Mouse (Mus musculus) stomach, embryonic 15.5 days (tissue): ENCODE results near the gene Spred3. TPM values are rescaled to one million over a fixed set of nuclear protein-coding genes. Genes with fewer than 3 reads are reported as not detected.

Experiments
- ATAC-seq: fragments of 200-750 bp; cut with Nextera tagmentation; 2 replicates; pipeline ENCODE4 v1.8.0; 2017; ENCODE audit warnings: low read depth, moderate number of reproducible peaks, moderate TSS enrichment; ENCODE audit not compliant: insufficient read depth, low FRiP score
- H3K27ac ChIP-seq: fragments of 300-500 bp; sonication (generic); 2 replicates; pipeline ENCODE4 v1.5.1; 2015; ENCODE audit warnings: mild to moderate bottlenecking, inconsistent platforms
- H3K27me3 ChIP-seq: fragments of 300-500 bp; sonication (generic); replicated peaks from 2 replicates; pipeline ENCODE4 v1.6.1; 2015; ENCODE audit warnings: inconsistent platforms
- H3K36me3 ChIP-seq: fragments of 300-500 bp; sonication (generic); 2 replicates; pipeline ENCODE4 v1.6.1; 2015; ENCODE audit warnings: inconsistent platforms
- H3K4me1 ChIP-seq: fragments of 300-500 bp; sonication (generic); 2 replicates; pipeline ENCODE4 v1.6.1; 2015; ENCODE audit warnings: inconsistent platforms
- H3K4me2 ChIP-seq: fragments of 300-500 bp; sonication (generic); 2 replicates; pipeline ENCODE4 v1.6.1; 2015; ENCODE audit warnings: mild to moderate bottlenecking, inconsistent platforms
- H3K4me3 ChIP-seq: fragments of 300-500 bp; sonication (generic); replicated peaks from 2 replicates; pipeline ENCODE4 v1.5.1; 2015; ENCODE audit warnings: inconsistent platforms
- H3K9ac ChIP-seq: fragments of 300-500 bp; sonication (generic); 2 replicates; pipeline ENCODE4 v1.6.1; 2015; ENCODE audit warnings: inconsistent platforms
- H3K9me3 ChIP-seq: fragments of 300-500 bp; sonication (generic); 2 replicates; pipeline ENCODE4 v1.6.1; 2016; ENCODE audit warnings: inconsistent platforms
- WGBS: fragments of 180-500 bp; shearing (Covaris S2); methylation state at CpG from one replicate; pipeline ENCODE4 v1.1.7; 2015; 5-methylcytosine and 5-hydroxymethylcytosine counted together
- polyA plus RNA-seq: library from polyadenylated mRNA; unstranded; fragments of >200 nt; fragmentation: Nextera tagmentation; extraction: Ambion mirVana; gene quantifications from 2 replicates; pipeline ENCODE4 v1.2.1, GENCODE M21; 2015

The Spred3 gene
- polyA plus RNA-seq, 1 experiment from 2014 or later, result 1.9 TPM

GRCm38 (mm10) chr7:29167656-29168055 lies 2.6 kb downstream of the Spred3 start:
- peaks cover 24% of the 10 kb centered on the region for H3K4me1 ChIP-seq
- no peak overlapping the region for H3K4me2 ChIP-seq
- no peak overlapping the region for H3K9ac ChIP-seq
- H3K4me3 ChIP-seq, result no peak overlapping the region
- no peaks in the 10 kb centered on the region for H3K9me3 ChIP-seq
- 27% methylated on average over 18 of the region's 19 CpGs for WGBS
- ATAC-seq, result no peak
- H3K27ac ChIP-seq, result no peak overlapping the region
- H3K36me3 ChIP-seq, result 0 out of 2 replicates have a peak, but pooled peaks cover under 1% of the 10 kb centered on the region
- H3K27me3 ChIP-seq, result peaks cover 24% of the 10 kb centered on the region

- 21% methylated on average over 9 of the region's 9 CpGs for WGBS
- Histone ChIP-seq H3K27me3 (0 out of 2 replicates have a peak, but pooled peaks cover 11% of the 10 kb centered on the region), H3K4me3 (no peak overlapping the region), H3K4me2 (peak overlapping the region; percentile 9; the same call in 1 of the 2 replicates), H3K9me3 (no peaks in the 10 kb centered on the region), H3K36me3 (no peaks in the 10 kb centered on the region), H3K4me1 (0 out of 2 replicates have a peak, but pooled peaks cover 3% of the 10 kb centered on the region), H3K27ac (no peak overlapping the region), H3K9ac (no peak overlapping the region)
- peak; percentile 76 for ATAC-seq
These were observed 7.3 kb downstream of the Spred3 start for GRCm38 (mm10) chr7:29162750-29163525.

- ATAC-seq, result no peak
- H3K36me3 ChIP-seq, result no peaks in the 10 kb centered on the region
- H3K4me2 ChIP-seq, result peak overlapping the region; percentile 9; the same call in 1 of the 2 replicates
- no peak overlapping the region for H3K27ac ChIP-seq
- H3K27me3 ChIP-seq, result 0 out of 2 replicates have a peak, but pooled peaks cover 7% of the 10 kb centered on the region
- no peak overlapping the region for H3K9ac ChIP-seq
- 65% methylated on average over 5 of the region's 5 CpGs for WGBS
- no peaks in the 10 kb centered on the region for H3K9me3 ChIP-seq
- H3K4me1 ChIP-seq, result 0 out of 2 replicates have a peak, but pooled peaks cover 3% of the 10 kb centered on the region
- H3K4me3 ChIP-seq, result no peak overlapping the region
These were observed 7.9 kb downstream of the Spred3 start for GRCm38 (mm10) chr7:29162294-29162693.

GRCm38 (mm10) chr7:29158264-29158663 lies 11.9 kb downstream of the Spred3 start:
- H3K27me3 ChIP-seq, result 0 out of 2 replicates have a peak, but pooled peaks cover 7% of the 10 kb centered on the region
- peaks cover 9% of the 10 kb centered on the region; the same call in 1 of the 2 replicates for H3K4me1 ChIP-seq
- ATAC-seq, result no peak
- H3K27ac ChIP-seq, result no peak overlapping the region
- no peaks in the 10 kb centered on the region for H3K9me3 ChIP-seq
- 3% methylated on average over 5 of the region's 5 CpGs for WGBS
- no peak overlapping the region for H3K9ac ChIP-seq
- no peak overlapping the region for H3K4me3 ChIP-seq
- no peaks in the 10 kb centered on the region; the same call in 1 of the 2 replicates for H3K36me3 ChIP-seq
- no peak overlapping the region for H3K4me2 ChIP-seq

- H3K36me3 ChIP-seq, result no peaks in the 10 kb centered on the region; the same call in 1 of the 2 replicates
- no peaks in the 10 kb centered on the region for H3K9me3 ChIP-seq
- peak within 1 kb of the TSS; percentile 91 for H3K27ac ChIP-seq
- WGBS, result 3% methylated on average over 68 of the region's 68 CpGs
- H3K9ac ChIP-seq, result peak within 1 kb of the TSS; percentile 51
- peaks cover 6% of the 10 kb centered on the region; the same call in 1 of the 2 replicates for H3K4me1 ChIP-seq
- H3K4me3 ChIP-seq, result peak within 1 kb of the TSS; percentile 69
- H3K27me3 ChIP-seq, result 0 out of 2 replicates have a peak, but pooled peaks cover 7% of the 10 kb centered on the region
- peak within 1 kb of the TSS; percentile 87 for H3K4me2 ChIP-seq
- peak; percentile 72 for ATAC-seq
These were observed 14.1 kb downstream of the Spred3 start, which contains the start of gene Fam98c for GRCm38 (mm10) chr7:29155838-29156782. Gene Fam98c, minus strand, starts transcription at chr7:29156234.

GRCm38 (mm10) chr7:29155196-29155837 lies 14.9 kb downstream of the Spred3 start:
- H3K9ac ChIP-seq, result peak overlapping the region; percentile 51
- ATAC-seq, result peak; percentile 81
- peak overlapping the region; percentile 87 for H3K4me2 ChIP-seq
- 7% methylated on average over 37 of the region's 37 CpGs for WGBS
- no peaks in the 10 kb centered on the region; the same call in 1 of the 2 replicates for H3K36me3 ChIP-seq
- H3K9me3 ChIP-seq, result no peaks in the 10 kb centered on the region
- H3K27ac ChIP-seq, result peak overlapping the region; percentile 91
- peak overlapping the region; percentile 69 for H3K4me3 ChIP-seq
- 0 out of 2 replicates have a peak, but pooled peaks cover 7% of the 10 kb centered on the region for H3K27me3 ChIP-seq
- H3K4me1 ChIP-seq, result peaks cover 6% of the 10 kb centered on the region; the same call in 1 of the 2 replicates

- H3K36me3 ChIP-seq, result no peaks in the 10 kb centered on the region; the same call in 1 of the 2 replicates
These were observed 16.0 kb downstream of the Spred3 start for GRCm38 (mm10) chr7:29154018-29154720.

GRCm38 (mm10) chr7:29151486-29151885 lies 18.7 kb downstream of the Spred3 start:
- 59% methylated on average over 10 of the region's 10 CpGs for WGBS
- no peaks in the 10 kb centered on the region; the same call in 1 of the 2 replicates for H3K36me3 ChIP-seq
- H3K9ac ChIP-seq, result no peak overlapping the region
- no peaks in the 10 kb centered on the region for H3K9me3 ChIP-seq
- no peak overlapping the region for H3K27ac ChIP-seq
- no peak overlapping the region for H3K4me3 ChIP-seq
- no peak for ATAC-seq
- peaks cover 5% of the 10 kb centered on the region; the same call in 1 of the 2 replicates for H3K4me1 ChIP-seq
- no peak overlapping the region for H3K4me2 ChIP-seq
- no peaks in the 10 kb centered on the region for H3K27me3 ChIP-seq

More at GRCm38 (mm10) chr7:29154018-29154720, 16.0 kb downstream of the Spred3 start:
- H3K27me3 ChIP-seq, result 0 out of 2 replicates have a peak, but pooled peaks cover 7% of the 10 kb centered on the region
- no peaks in the 10 kb centered on the region for H3K9me3 ChIP-seq
- ATAC-seq, result no peak
- no peak overlapping the region for H3K27ac ChIP-seq
- no peak overlapping the region for H3K4me3 ChIP-seq
- peaks cover 6% of the 10 kb centered on the region; the same call in 1 of the 2 replicates for H3K4me1 ChIP-seq
- H3K9ac ChIP-seq, result no peak overlapping the region
- no peak overlapping the region for H3K4me2 ChIP-seq
- WGBS, result 93% methylated on average over 14 of the region's 14 CpGs

- no peaks in the 10 kb centered on the region for H3K36me3 ChIP-seq
- H3K27ac ChIP-seq, result no peak overlapping the region
- no peaks in the 10 kb centered on the region for H3K9me3 ChIP-seq
- ATAC-seq, result no peak
- no peak overlapping the region for H3K4me3 ChIP-seq
- no peaks in the 10 kb centered on the region for H3K27me3 ChIP-seq
- H3K9ac ChIP-seq, result no peak overlapping the region
- H3K4me2 ChIP-seq, result no peak overlapping the region
- H3K4me1 ChIP-seq, result no peaks in the 10 kb centered on the region
- 90% methylated on average over 15 of the region's 15 CpGs for WGBS
These were observed 21.4 kb downstream of the Spred3 start for GRCm38 (mm10) chr7:29148771-29149170.

- H3K4me2 ChIP-seq, result no peak overlapping the region
- H3K36me3 ChIP-seq, result no peaks in the 10 kb centered on the region
- H3K9me3 ChIP-seq, result no peaks in the 10 kb centered on the region
- no peaks in the 10 kb centered on the region for H3K27me3 ChIP-seq
- H3K4me3 ChIP-seq, result no peak overlapping the region
- ATAC-seq, result no peak
- no peaks in the 10 kb centered on the region for H3K4me1 ChIP-seq
- 82% methylated on average over 7 of the region's 7 CpGs for WGBS
- H3K27ac ChIP-seq, result no peak overlapping the region
- no peak overlapping the region for H3K9ac ChIP-seq
These were observed 23.4 kb downstream of the Spred3 start for GRCm38 (mm10) chr7:29146625-29147367.
